Mouse (Mus musculus): ENCODE measurements around the gene Hdc.
"Not testable (repeated sequence)": the region's sequence is repeated elsewhere in the genome, so short reads cannot be mapped to it uniquely, and the experiment has no call there.

Hdc gene

GRCm38 (mm10) chr2:126619249-126619704, at the start of gene Hdc:
Gene Hdc, minus strand, starts transcription at chr2:126619299.
- no peak for DNase-seq

GRCm38 (mm10) chr2:126668621-126669252, 49.6 kb upstream of the Hdc start:
- DNase-seq, result no peak

GRCm38 (mm10) chr2:126665984-126666383, 46.9 kb upstream of the Hdc start:
- DNase-seq, result no peak

GRCm38 (mm10) chr2:126663481-126663880, 44.4 kb upstream of the Hdc start:
- no peak for DNase-seq

DNA sequence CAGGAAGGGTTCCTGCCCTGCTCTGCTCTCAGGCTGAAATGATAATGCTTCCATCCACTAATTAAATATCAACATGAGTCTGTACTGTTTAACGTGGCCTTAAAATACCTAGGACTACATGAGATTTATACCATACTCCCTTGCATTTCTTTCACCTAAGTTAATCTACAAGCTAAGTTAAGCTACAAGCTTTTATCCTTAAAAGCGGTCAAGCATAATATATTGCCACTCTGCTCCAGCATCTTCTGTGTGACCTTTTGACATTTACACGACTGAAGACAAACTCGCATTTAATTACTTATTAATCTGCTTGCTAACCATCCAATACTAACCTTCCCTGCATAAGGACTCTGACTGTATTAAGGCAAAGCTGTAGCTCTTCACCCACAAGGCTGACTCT, 33.8 kb upstream of the Hdc start:
- DNase-seq, result no peak

- no peak for DNase-seq
Measured at GRCm38 (mm10) chr2:126647762-126648161, 28.7 kb upstream of the Hdc start.

GRCm38 (mm10) chr2:126646461-126646860, 27.4 kb upstream of the Hdc start:
- no peak for DNase-seq

GRCm38 (mm10) chr2:126644768-126645167, 25.7 kb upstream of the Hdc start:
- DNase-seq, result no peak

DNA sequence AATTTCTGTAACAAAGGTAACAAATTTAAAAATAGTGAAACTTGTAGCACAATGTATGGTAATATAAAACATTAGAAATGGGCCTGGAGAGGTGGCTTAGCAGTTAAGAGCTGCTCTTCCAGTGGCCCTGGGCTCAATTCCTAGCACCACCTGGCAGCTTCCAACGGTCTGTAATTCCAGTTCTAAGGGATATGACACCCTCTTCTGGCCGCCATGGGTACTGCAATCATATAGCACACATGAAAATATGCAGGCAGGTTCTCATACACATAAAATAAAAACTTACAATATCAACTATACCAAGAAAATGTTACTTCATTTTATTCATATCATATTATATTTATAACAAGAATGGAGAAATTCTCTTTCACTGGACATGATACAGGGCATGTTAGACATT, 21.2 kb upstream of the Hdc start:
- no peak for DNase-seq

GRCm38 (mm10) chr2:126635939-126636823, 17.1 kb upstream of the Hdc start:
- no peak for DNase-seq

DNA sequence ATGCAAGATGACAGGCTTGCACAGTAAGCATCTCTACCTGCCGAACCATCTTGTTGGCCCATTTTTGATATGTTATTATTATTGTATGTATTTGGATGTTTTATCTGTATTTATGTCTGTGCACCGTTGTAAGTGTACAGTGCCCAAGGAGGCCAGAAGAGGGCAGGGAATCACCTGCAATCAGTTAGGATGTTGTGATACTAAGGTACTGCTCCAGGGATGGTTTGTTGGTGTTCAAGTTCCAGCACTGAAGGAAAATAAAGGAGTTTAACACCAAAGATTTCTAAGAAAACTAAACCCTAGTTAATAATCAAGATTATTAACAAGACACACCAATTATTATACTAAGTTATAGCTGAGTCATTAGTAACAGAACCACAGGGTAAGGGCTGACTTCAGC, 14.1 kb upstream of the Hdc start:
- no peak for DNase-seq

- DNase-seq, result no peak
Measured at GRCm38 (mm10) chr2:126628455-126628995, 9.4 kb upstream of the Hdc start.

DNA sequence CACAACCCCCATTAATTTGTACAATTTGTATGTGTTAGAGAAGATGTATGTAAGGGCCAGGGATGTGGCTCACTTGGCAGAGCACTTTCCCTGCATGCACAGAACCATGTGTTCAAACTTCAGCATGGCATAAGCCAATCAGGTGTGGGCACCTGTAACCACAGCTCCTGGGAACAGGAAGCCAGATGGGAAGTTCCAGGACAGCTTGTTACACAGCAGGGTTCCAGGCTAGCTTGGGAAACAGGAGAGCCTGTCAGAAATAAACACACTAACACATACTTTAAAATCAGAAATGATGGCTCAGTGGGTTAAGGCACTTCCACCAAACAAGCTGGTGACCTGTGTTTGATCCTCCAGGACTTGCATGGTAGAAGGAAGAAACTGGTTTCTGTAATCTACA, 4.0 kb upstream of the Hdc start:
- DNase-seq, result no peak

DNA sequence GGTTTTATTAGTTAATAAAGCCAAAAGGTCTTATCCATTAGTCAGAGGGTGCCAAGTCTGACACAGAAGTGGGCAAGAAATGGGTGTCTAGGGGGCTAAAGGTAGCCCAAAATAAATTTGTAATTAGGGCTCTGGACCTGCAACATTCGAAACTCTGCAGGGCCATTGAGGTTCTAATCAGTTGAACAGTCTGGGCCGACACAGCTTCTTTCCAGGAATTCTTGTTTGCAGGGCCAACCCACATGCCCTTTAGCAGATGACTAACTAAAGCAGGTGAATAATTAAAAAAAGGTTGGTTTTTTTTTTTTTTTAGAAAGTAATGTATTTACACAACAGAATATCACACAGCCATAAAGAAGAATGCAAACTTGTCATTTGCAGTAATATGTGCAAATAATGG, 3.4 kb upstream of the Hdc start:
- no peak for DNase-seq

GRCm38 (mm10) chr2:126618470-126619179, 474 bp downstream of the Hdc start:
- DNase-seq, result no peak

DNA sequence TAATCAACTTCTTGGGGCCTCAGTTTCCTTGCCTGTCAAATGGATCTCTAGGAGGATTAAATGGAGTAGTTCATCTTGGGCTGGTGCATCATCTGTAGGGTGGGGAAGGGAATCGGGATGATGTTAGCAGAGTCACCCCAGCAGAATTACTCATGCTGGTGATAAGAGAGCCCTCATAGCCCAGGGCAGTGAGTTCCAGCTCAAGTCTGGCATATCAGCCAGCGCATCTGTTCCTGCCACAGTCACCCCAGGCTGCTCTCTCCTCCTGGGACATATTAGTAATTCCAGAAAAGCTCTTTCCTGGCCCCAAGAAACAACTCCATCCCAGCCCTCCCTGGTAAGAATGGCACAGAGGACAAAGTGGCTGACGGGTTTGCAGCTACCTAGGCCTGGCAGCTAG, 3.7 kb downstream of the Hdc start:
- no peak for DNase-seq

DNA sequence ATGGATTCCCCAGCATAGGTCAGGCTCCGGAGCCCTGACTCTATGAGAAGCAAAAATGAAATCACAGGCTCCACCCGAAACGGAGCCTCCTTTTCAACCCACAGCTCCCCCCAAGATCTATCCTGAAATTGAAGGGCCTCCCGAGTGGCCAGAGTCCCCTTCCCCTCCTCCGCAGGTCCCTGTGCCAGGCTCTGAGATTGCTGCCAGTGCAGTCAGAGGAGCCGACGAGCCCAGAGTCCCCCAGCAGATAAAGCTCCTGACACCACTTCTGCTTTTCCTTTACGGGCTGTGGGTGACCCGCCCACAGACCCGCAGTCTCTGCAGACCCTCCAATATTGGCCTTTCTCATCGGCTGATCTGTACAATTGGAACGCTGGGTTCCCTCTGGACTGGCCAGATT, 9.5 kb downstream of the Hdc start:
- DNase-seq, result not testable (repeated sequence)

DNA sequence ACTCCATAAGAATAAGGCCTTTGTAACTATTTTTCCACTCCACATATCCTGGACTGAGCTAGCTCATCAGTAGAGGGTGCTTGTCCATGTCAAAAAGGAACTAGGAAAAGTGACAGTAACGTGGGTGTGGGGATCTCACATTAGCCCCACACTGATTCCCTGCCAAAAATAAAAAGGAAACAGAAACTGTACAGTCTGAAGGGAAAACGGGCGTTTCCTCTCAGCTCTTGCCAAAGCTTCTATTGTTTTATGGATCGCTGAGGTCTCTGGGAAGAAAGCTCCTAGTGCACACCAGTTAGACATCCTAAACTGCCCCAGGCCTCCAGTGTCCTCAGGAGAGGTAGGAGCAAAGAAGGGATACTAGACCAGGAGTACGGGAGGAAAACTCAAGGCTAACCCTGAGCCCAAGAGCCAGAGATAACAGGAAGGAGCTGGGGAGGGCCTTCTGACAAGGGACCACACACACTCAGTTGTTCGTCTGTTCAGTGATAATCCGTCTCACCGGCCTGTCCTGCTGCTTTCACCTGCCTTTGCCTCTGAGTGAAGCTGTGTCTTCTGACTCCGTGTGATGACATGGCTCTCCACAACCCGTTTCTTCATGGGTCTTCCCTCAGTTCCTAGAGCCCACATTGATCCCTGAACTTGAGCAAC, 11.4 kb downstream of the Hdc start:
- DNase-seq, result no peak

- no peak for DNase-seq
Measured at GRCm38 (mm10) chr2:126606688-126607062, 12.4 kb downstream of the Hdc start.

DNA sequence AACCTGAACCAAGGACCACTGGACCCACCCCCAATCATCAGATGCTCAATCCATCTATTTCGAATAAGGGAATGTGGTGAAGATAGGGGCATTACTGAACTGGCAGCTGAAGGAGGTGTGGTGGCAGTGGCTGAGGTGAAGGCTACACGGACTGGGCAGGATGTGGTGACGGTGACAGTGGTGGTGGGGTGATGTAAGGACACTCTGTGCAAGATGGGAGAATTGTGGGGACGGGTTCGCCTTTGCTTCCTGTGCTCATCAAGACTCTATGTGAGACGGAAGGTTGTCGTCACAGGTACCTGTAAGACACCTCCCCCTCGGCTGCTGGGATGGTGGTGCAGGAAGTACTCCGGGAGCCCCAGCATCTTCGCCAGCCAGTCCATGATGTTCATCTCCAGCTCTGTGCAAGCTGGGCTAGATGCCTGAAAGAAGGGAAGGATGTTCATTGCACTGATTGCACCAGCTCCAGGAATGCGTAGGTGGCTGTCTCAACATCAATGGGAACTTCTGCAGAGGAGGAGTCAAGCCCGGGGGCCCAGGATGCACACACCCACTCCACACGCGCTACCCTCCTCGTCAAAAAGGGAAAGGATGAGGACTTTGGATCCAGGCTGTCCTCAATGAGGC, 12.9 kb downstream of the Hdc start:
- no peak for DNase-seq

DNA sequence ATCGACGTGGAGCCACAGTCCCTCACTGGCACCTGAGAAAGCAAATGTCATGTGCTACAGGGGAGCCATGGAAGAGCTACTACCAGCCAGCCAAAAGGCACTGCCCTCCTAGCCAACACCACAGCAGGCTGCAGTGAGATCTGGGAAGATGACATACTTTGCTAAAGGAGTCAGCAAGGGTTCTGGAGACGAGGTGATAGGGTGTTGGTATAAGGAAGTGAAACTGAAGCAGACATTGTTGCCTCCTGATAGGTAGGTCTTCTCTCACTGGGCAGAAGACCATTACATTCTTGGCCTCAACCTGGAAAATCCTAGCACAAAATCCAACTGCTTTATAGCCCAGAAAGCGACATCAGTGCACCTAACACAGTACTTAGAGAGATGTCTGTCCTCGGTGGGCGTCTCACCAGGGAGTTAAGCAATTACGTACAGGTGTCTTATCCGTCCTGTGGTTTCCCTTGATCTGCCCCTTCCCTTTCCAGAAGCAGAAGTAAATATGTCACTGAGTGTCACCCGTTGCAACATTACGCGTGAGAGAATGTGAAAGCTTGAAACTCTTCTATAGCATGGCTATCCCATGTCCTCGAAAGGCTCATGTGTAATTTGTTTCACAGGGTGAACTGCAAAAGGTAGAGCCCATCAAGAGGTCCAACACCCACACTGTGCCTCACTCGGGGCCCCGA, 17.0 kb downstream of the Hdc start:
- no peak for DNase-seq

DNA sequence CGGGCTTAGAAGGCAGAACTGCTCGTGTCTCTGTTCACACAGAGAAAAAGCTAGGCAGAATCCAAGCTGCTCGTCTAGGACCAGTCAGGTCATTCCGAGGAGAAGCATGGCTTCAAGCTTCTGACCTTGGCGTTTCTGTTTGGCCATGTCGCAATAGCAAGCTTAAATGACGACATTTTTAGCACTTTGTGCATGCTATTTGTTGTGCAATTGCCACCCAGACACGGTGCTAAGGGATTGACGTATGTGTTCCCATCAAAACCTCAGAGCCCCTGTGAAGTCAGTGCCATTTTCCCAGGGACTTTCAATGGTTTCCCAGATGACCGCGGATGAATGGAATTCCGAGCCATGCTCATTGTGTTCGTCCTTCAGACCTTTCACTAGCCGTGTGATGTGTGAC, 18.6 kb downstream of the Hdc start:
- DNase-seq, result no peak
